Mouse (Mus musculus) liver, adult 2 months (tissue): ENCODE data around the gene Tm4sf5. TPM values are rescaled to one million over a fixed set of nuclear protein-coding genes. Genes with fewer than 3 reads are reported as not detected.

ENCODE experiments used
- DNase-seq: peaks from one replicate; pipeline ENCODE4 v3.0.0-alpha.2; 2011; ENCODE audit warnings: low read depth, low spot score; ENCODE audit errors: extremely low read depth
- H3K27ac ChIP-seq: fragments of 200-500 bp; replicated peaks from 2 replicates; pipeline ENCODE4 v1.5.1; 2012; ENCODE audit warnings: low read depth, mild to moderate bottlenecking, control low read depth, inconsistent platforms, low read length; ENCODE audit not compliant: insufficient read depth
- H3K27me3 ChIP-seq: fragments of 200-500 bp; 2 replicates; pipeline ENCODE4 v1.6.1; 2012; ENCODE audit warnings: mild to moderate bottlenecking, moderate library complexity, low read length, inconsistent platforms; ENCODE audit not compliant: control insufficient read depth, insufficient read depth
- H3K36me3 ChIP-seq: fragments of 200-500 bp; 2 replicates; pipeline ENCODE4 v1.6.1; 2012; ENCODE audit warnings: low read length, inconsistent platforms; ENCODE audit not compliant: control insufficient read depth, insufficient read depth
- H3K4me1 ChIP-seq: fragments of 200-500 bp; 2 replicates; pipeline ENCODE4 v1.6.1; 2011; ENCODE audit warnings: low read length; ENCODE audit not compliant: control insufficient read depth, insufficient read depth
- H3K4me3 ChIP-seq: fragments of 200-500 bp; 2 replicates; pipeline ENCODE4 v1.5.1; 2011; ENCODE audit warnings: low read depth, mild to moderate bottlenecking, control low read depth, low read length, moderate library complexity; ENCODE audit not compliant: insufficient read depth
- H3K79me2 ChIP-seq: fragments of 200-500 bp; 2 replicates; pipeline ENCODE4 v1.6.1; 2012; ENCODE audit warnings: inconsistent platforms, mild to moderate bottlenecking, low read length, moderate library complexity; ENCODE audit not compliant: control insufficient read depth, insufficient read depth
- H3K9ac ChIP-seq: fragments of 200-500 bp; 2 replicates; pipeline ENCODE4 v1.6.1; 2012; ENCODE audit warnings: low read depth, mild to moderate bottlenecking, control low read depth, inconsistent platforms, low read length
- CTCF ChIP-seq: fragments of 200-500 bp; IDR thresholded peaks from 2 replicates; pipeline ENCODE4 v1.5.1; 2011; ENCODE audit warnings: low read depth, low read length, control low read depth
- POLR2A ChIP-seq: fragments of 200-500 bp; IDR thresholded peaks from 2 replicates; pipeline ENCODE4 v1.6.1; 2011; ENCODE audit warnings: low read length, control low read depth; ENCODE audit not compliant: insufficient read depth; ENCODE audit errors: extremely low read depth
- WGBS: fragments of 180-500 bp; shearing (Covaris S2); methylation state at CpG from one replicate; pipeline ENCODE4 v1.1.7; 2018; 5-methylcytosine and 5-hydroxymethylcytosine counted together
- polyA plus RNA-seq: library from polyadenylated mRNA; depleted of rRNA; stranded (reverse); fragments of >200 nt; gene quantifications from 2 replicates; pipeline ENCODE4 v1.2.3, GENCODE M21; 2012; rRNA removed
- total RNA-seq: library from RNA; depleted of rRNA; stranded (reverse); fragments of >200 nt; gene quantifications from 2 replicates; pipeline ENCODE4 v1.2.3, GENCODE M21; 2014; rRNA removed

Tm4sf5 gene
- total RNA-seq (not detected in 2 replicates), polyA plus RNA-seq (not detected in 2 replicates)

GRCm38 (mm10) chr11:70504970-70505369 lies at the start of gene Tm4sf5:
Gene Tm4sf5, plus strand, starts transcription at chr11:70505244.
- Histone ChIP-seq H3K79me2 (no peaks in the 10 kb centered on the region), H3K27ac (no peak within 1 kb of the TSS), H3K4me1 (peaks cover 16% of the 10 kb centered on the region), H3K9ac (no peak within 1 kb of the TSS), H3K36me3 (no peaks in the 10 kb centered on the region), H3K27me3 (no peaks in the 10 kb centered on the region), H3K4me3 (no peak within 1 kb of the TSS)
- no peak for DNase-seq
- 84% methylated on average over 9 of the region's 9 CpGs for WGBS
- TF ChIP-seq POLR2A (no peak), CTCF (no peak)

DNA sequence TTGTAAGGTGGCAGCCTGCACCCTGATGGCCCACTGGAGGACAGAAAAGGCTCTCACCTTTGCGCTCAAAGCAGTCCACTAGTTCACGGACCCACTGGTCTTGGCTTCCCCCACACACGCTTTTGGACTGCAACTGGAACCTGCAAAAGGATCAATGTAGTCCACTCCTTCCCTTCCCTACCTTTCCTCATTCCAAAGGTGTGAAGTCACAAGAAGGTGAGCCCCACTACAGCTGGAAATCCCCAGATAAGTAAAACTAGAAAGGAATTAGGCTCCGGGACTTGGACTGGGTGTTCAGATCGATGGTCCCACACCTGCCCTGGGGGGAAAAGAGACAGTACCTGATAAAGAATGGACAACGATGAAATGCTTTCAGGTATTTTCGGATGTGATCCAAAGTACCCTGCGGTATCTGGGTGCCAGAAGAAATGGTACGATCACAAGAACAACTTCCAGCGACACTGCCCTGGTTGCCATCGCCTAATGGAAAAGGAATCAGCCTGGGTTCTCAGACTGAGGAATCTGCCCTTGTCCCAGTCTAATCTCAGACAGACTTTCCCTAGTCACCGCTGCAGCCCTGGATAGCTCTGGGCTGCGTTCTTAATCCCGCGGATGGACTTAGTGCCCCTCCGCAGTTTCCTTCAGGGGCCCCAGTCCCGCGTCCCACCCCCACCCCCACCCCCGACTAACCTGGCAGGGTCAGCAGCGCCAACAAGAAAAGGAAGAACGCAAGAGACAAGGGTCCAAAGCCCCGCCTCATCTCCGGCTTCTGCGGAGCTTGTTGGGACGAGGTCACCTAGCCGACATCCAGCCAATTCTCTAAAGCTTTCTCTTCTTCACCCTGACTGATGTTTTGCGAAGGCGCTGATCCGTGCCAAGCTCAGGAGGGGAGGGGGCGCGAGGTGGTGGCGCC lies 46.1 kb upstream of the Tm4sf5 start, which contains the start of gene Zmynd15:
TSS of gene Zmynd15 (plus strand) at position 746 of the 913 bp plus-strand sequence.
- no peaks in the 10 kb centered on the region for H3K27me3 ChIP-seq
- 18% methylated on average over 32 of the region's 32 CpGs for WGBS
- peak within 1 kb of the TSS; percentile 79 for H3K9ac ChIP-seq
- no peak for TF ChIP-seq CTCF
- peak within 1 kb of the TSS; percentile 76 for H3K4me3 ChIP-seq
- H3K79me2 ChIP-seq, result no peaks in the 10 kb centered on the region
- no peak for DNase-seq
- no peaks in the 10 kb centered on the region for H3K36me3 ChIP-seq
- H3K4me1 ChIP-seq, result peaks cover 2% of the 10 kb centered on the region; the same call in 1 of the 2 replicates
- peak within 1 kb of the TSS; percentile 59 for H3K27ac ChIP-seq

- peak within 1 kb of the TSS; percentile 59 for H3K27ac ChIP-seq
Measured at GRCm38 (mm10) chr11:70459601-70460101, 45.4 kb upstream of the Tm4sf5 start, which contains the start of gene Cxcl16. Gene Cxcl16, minus strand, starts transcription at chr11:70459984.

GRCm38 (mm10) chr11:70463970-70464369 lies 41.1 kb upstream of the Tm4sf5 start:
- TF ChIP-seq POLR2A, result no peak
- TF ChIP-seq CTCF, result no peak
- H3K79me2 ChIP-seq, result no peaks in the 10 kb centered on the region
- 88% methylated on average over 5 of the region's 5 CpGs for WGBS
- no peak overlapping the region for H3K9ac ChIP-seq
- H3K36me3 ChIP-seq, result no peaks in the 10 kb centered on the region
- H3K27me3 ChIP-seq, result no peaks in the 10 kb centered on the region
- H3K4me3 ChIP-seq, result no peak overlapping the region
- no peak for DNase-seq
- no peak overlapping the region for H3K27ac ChIP-seq
- peaks cover 3% of the 10 kb centered on the region for H3K4me1 ChIP-seq

More at GRCm38 (mm10) chr11:70459601-70460101, 45.4 kb upstream of the Tm4sf5 start, which contains the start of gene Cxcl16:
- H3K4me1 ChIP-seq, result peaks cover 2% of the 10 kb centered on the region; the same call in 1 of the 2 replicates
- 3% methylated on average over 30 of the region's 30 CpGs for WGBS
- H3K79me2 ChIP-seq, result no peaks in the 10 kb centered on the region
- TF ChIP-seq CTCF (no peak), POLR2A (no peak)
- H3K9ac ChIP-seq, result peak within 1 kb of the TSS; percentile 79
- H3K4me3 ChIP-seq, result peak within 1 kb of the TSS; percentile 76
- H3K36me3 ChIP-seq, result no peaks in the 10 kb centered on the region
- peak; percentile 48 for DNase-seq
- H3K27me3 ChIP-seq, result no peaks in the 10 kb centered on the region

DNA sequence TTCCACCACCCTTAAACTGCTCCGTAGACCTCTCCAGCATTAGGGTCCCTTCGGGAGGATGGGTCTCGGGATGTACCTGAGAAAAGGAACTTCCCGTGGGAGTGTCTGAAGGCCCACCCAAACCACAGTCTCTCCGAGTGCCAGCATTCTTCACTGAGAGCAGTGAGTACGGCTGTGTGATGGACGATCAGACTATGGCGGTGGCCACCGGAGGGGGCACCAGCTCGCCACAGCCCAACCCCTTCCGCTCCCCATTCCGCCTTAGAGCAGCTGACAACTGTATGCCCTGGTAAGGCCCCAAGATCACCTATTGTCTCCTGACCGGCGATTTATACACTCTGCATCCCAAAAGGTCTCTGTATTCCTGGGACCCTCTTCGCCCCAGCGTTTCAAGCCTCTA lies 39.8 kb upstream of the Tm4sf5 start:
- no peak for TF ChIP-seq POLR2A
- TF ChIP-seq CTCF, result no peak
- Histone ChIP-seq H3K27me3 (no peaks in the 10 kb centered on the region), H3K79me2 (no peaks in the 10 kb centered on the region), H3K27ac (no peak overlapping the region), H3K4me3 (no peak overlapping the region), H3K4me1 (peaks cover 4% of the 10 kb centered on the region), H3K36me3 (no peaks in the 10 kb centered on the region), H3K9ac (no peak overlapping the region)
- WGBS, result 61% methylated on average over 16 of the region's 16 CpGs
- no peak for DNase-seq

GRCm38 (mm10) chr11:70465824-70466223 lies 39.2 kb upstream of the Tm4sf5 start:
- Histone ChIP-seq H3K4me1 (peaks cover 4% of the 10 kb centered on the region), H3K4me3 (peak overlapping the region; percentile 37; the same call in 1 of the 2 replicates), H3K27ac (no peak overlapping the region), H3K27me3 (no peaks in the 10 kb centered on the region), H3K79me2 (no peaks in the 10 kb centered on the region), H3K9ac (peak overlapping the region; percentile 55), H3K36me3 (no peaks in the 10 kb centered on the region)
- TF ChIP-seq POLR2A, result no peak
- no peak for TF ChIP-seq CTCF
- 29% methylated on average over 23 of the region's 23 CpGs for WGBS
- DNase-seq, result no peak
